Mouse (Mus musculus) kidney, embryonic 16.5 days (tissue): ENCODE measurements around the gene Grk6. TPM values are rescaled to one million over a fixed set of nuclear protein-coding genes. Genes with fewer than 3 reads are reported as not detected.
"Not testable (repeated sequence)": the region's sequence is repeated elsewhere in the genome, so short reads cannot be mapped to it uniquely, and the experiment has no call there.

Experiments used
- ATAC-seq: fragments of 200-750 bp; cut with Nextera tagmentation; 2 replicates; pipeline ENCODE4 v1.8.0; 2017; ENCODE audit warnings: moderate TSS enrichment; ENCODE audit not compliant: low FRiP score, low TSS enrichment
- H3K27ac ChIP-seq: fragments of 300-500 bp; sonication (generic); 2 replicates; pipeline ENCODE4 v1.5.1; 2014; ENCODE audit warnings: low read length
- H3K27me3 ChIP-seq: fragments of 300-500 bp; sonication (generic); 2 replicates; pipeline ENCODE4 v1.6.1; 2014; ENCODE audit warnings: low read length, control low read depth, mixed read lengths; ENCODE audit not compliant: insufficient read depth
- H3K36me3 ChIP-seq: fragments of 300-500 bp; sonication (generic); 2 replicates; pipeline ENCODE4 v1.6.1; 2014; ENCODE audit warnings: low read length, control low read depth, mixed read lengths; ENCODE audit not compliant: insufficient read depth
- H3K4me1 ChIP-seq: fragments of 300-500 bp; sonication (generic); 2 replicates; pipeline ENCODE4 v1.6.1; 2014; ENCODE audit warnings: low read length, control low read depth, mixed read lengths; ENCODE audit not compliant: insufficient read depth
- H3K4me2 ChIP-seq: fragments of 300-500 bp; sonication (generic); replicated peaks from 2 replicates; pipeline ENCODE4 v1.6.1; 2014; ENCODE audit warnings: low read depth, low read length
- H3K4me3 ChIP-seq: fragments of 300-500 bp; sonication (generic); 2 replicates; pipeline ENCODE4 v1.5.1; 2014; ENCODE audit warnings: mild to moderate bottlenecking, low read length
- H3K9ac ChIP-seq: fragments of 300-500 bp; sonication (generic); replicated peaks from 2 replicates; pipeline ENCODE4 v1.6.1; 2014; ENCODE audit warnings: low read length
- H3K9me3 ChIP-seq: fragments of 300-500 bp; sonication (generic); 2 replicates; pipeline ENCODE4 v1.6.1; 2016; ENCODE audit warnings: low read length, control low read depth
- WGBS: fragments of 180-500 bp; shearing (Covaris S2); extraction: QIAGEN DNeasy Blood & Tissue Kit; methylation state at CpG from one replicate; pipeline ENCODE4 v1.1.7; 2014; 5-methylcytosine and 5-hydroxymethylcytosine counted together
- polyA plus RNA-seq: library from polyadenylated mRNA; unstranded; fragments of >200 nt; fragmentation: Nextera tagmentation; extraction: Ambion mirVana; gene quantifications from 2 replicates; pipeline ENCODE4 v1.2.1, GENCODE M21; 2015

Gene Grk6
- polyA plus RNA-seq, 1 experiment from 2014 or later, result 25.6 TPM

DNA sequence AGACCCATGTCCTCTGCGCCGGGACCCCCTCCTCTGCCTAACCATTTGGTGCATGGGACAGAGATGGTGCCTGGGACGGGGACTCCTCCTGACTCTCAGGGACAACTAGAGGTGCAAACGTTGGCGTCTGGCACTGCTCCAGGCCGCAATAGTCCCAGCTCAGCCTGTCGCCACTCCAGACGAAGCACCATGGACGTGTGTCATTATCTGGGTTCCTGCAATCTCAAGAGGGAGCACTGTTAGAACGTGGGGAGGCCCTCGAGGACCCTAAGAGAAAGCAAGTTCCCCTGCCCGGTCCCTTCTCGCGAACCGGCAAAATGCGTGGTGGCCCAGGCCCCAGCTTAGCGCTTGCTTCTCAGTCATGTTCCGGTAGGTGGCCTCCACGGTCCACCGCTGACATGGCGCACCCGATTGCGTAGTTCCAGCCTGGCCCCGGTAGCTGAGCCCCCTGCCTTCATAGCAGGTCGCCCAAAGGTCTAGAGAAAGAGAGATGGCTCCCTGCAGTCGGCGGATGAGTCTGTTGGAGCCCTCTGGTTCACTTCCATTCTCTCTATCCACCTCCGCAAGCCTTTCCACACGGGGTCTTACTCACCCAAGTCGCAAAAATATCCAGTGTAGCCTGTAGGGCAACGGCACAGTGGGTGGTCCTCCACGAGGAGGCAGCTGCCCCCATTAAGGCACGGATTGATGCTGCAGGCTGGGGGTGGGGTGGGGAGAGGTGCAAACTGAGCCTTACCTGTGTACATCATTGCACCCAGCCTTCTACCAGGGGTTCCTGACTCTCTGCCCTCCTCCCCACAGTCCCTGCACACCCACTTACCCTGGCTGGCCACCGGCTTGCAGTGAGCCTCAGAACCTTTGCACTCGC is 23.7 kb upstream of the Grk6 start:
- WGBS, result 10% methylated on average over 35 of the region's 35 CpGs
- ATAC-seq, result peak; percentile 50; the same call in 1 of the 2 replicates
- peak overlapping the region; percentile 47 for H3K9ac ChIP-seq
- peaks cover 42% of the 10 kb centered on the region for H3K27me3 ChIP-seq
- peak overlapping the region; percentile 29 for H3K4me3 ChIP-seq
- H3K4me2 ChIP-seq, result peak overlapping the region; percentile 51
- H3K27ac ChIP-seq, result no peak overlapping the region
- H3K36me3 ChIP-seq, result no peaks in the 10 kb centered on the region
- no peaks in the 10 kb centered on the region for H3K9me3 ChIP-seq
- peaks cover 23% of the 10 kb centered on the region for H3K4me1 ChIP-seq

DNA sequence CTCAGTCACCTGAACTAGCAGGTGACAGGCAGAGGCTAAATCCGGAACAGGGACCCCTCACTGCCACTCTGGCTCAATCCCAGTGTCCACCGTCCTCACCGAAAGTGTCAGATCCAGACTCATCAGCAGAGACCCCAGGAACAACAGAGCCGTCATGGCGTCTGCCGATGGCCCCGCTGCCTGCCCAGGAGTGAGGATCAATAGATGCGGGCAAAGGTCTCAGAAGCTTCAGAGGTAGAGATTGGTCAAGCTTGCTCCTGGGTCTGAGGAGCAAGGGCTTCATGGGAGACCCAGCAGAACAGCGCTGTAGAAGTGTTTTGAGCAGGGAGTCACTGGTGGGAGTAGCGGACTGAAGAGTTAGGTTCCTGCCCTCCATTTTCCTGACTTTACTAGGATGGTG is 18.3 kb upstream of the Grk6 start, which contains the start of gene F12:
F12 (minus strand) TSS at position 181 of the 400 bp plus-strand sequence.
- WGBS, result 93% methylated on average over 10 of the region's 10 CpGs
- ATAC-seq, result no peak

DNA sequence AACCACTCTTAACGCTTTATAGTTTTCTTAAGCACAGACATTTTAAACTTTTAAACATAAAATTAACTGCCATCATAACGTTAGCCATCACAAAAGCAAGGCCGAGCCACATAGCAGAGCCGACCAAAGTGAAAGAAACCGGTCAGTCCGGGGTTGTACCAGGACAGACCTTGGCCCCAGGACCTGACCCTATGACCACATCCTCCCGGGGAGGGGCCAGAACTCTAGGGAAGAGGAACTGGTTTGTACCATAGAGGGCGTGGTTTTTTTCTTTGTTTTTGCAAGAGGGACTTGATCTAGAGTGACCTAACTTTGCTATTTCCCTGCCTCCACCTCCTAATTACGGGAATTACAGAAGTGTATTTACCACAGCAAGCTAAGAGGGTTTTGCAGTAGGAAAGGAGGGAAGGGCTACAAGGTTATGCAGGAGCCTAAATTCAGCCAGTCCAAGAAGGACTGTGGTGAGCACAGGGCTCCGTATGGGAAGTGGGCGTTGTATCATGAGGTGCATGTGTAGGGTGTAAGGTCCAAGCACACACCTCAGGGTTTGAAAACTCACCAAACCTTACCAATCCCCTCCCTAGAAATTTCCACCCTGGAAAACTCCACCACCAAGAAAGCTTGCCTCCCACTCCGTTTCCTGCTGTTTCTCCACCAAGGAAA is 15.5 kb upstream of the Grk6 start:
- Histone ChIP-seq H3K27ac (no peak overlapping the region), H3K4me3 (no peak overlapping the region), H3K36me3 (no peaks in the 10 kb centered on the region), H3K4me2 (no peak overlapping the region), H3K4me1 (no peaks in the 10 kb centered on the region), H3K9me3 (no peaks in the 10 kb centered on the region), H3K27me3 (no peaks in the 10 kb centered on the region), H3K9ac (no peak overlapping the region)
- 62% methylated on average over 12 of the region's 12 CpGs for WGBS
- ATAC-seq, result no peak

More for the DNA sequence above, 18.3 kb upstream of the Grk6 start, which contains the start of gene F12:
- H3K4me1 ChIP-seq, result peaks cover 1% of the 10 kb centered on the region; the same call in 1 of the 2 replicates
- H3K4me3 ChIP-seq, result no peak within 1 kb of the TSS
- no peak within 1 kb of the TSS for H3K27ac ChIP-seq
- H3K36me3 ChIP-seq, result no peaks in the 10 kb centered on the region
- H3K9me3 ChIP-seq, result no peaks in the 10 kb centered on the region
- H3K27me3 ChIP-seq, result peaks cover 11% of the 10 kb centered on the region
- no peak within 1 kb of the TSS for H3K9ac ChIP-seq
- H3K4me2 ChIP-seq, result no peak within 1 kb of the TSS

DNA sequence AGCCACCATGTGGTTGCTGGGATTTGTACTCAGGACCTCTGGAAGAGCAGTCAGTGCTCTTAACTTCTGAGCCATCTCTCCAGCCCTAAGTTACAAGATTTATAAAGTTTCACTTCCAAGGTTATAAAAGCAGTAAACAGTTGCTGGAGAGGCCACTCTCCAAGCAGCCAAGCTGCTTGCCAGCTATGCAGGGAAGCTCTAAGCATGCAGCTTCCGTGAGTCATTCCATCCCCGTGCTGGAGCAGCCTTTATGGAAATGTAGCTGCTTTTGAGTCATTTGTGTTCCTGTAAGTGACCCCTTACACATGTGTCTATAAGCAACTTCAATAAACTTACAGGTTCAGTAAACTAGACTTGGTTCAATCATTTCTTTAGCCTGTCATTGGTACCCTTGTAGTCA is 14.3 kb upstream of the Grk6 start:
- WGBS, result 83% methylated on average over 2 of the region's 2 CpGs
- H3K4me1 ChIP-seq, result no peaks in the 10 kb centered on the region
- no peaks in the 10 kb centered on the region for H3K36me3 ChIP-seq
- no peak overlapping the region for H3K9ac ChIP-seq
- H3K27ac ChIP-seq, result no peak overlapping the region
- ATAC-seq, result no peak
- no peaks in the 10 kb centered on the region for H3K9me3 ChIP-seq
- H3K4me3 ChIP-seq, result no peak overlapping the region
- no peaks in the 10 kb centered on the region for H3K27me3 ChIP-seq
- H3K4me2 ChIP-seq, result no peak overlapping the region

GRCm38 (mm10) chr13:55431889-55432685 is 12.8 kb upstream of the Grk6 start:
- H3K4me3 ChIP-seq, result no peak overlapping the region
- H3K36me3 ChIP-seq, result no peaks in the 10 kb centered on the region
- no peaks in the 10 kb centered on the region for H3K27me3 ChIP-seq
- H3K4me2 ChIP-seq, result no peak overlapping the region
- ATAC-seq, result no peak
- no peaks in the 10 kb centered on the region for H3K9me3 ChIP-seq
- no peak overlapping the region for H3K9ac ChIP-seq
- H3K4me1 ChIP-seq, result no peaks in the 10 kb centered on the region
- no peak overlapping the region for H3K27ac ChIP-seq
- 77% methylated on average over 10 of the region's 10 CpGs for WGBS

DNA sequence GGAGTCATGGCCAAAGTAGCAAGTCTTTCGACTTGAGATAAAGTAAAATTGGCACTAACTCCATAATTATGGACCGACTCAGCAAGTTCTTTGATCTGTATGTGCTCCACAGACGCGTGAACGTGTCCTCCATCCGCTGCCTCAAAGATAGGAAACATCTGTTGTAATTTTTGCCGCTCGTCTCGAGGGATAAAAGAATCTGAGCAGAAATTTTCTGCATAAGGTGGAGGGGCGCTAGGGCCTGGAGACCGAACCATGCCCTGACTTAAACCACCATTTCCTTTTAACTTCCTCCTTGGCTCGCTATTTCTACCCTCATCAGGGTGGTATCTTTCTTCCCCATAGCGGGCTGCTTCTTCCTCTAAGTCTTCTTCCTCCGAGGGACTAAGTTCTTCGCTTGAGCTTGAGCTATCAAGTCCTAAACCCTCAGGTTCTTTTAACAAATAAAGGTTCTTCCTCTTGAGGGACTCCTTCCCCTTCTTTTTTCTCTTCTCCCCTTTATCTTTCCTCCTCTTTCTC is 7.7 kb upstream of the Grk6 start:
- not testable (repeated sequence) for H3K4me3 ChIP-seq, ATAC-seq, H3K4me2 ChIP-seq, H3K9ac ChIP-seq, H3K27ac ChIP-seq, H3K36me3 ChIP-seq, H3K4me1 ChIP-seq, H3K9me3 ChIP-seq, H3K27me3 ChIP-seq
- 87% methylated on average over 14 of the region's 15 CpGs for WGBS

GRCm38 (mm10) chr13:55443799-55444285 is 1.0 kb upstream of the Grk6 start:
- Histone ChIP-seq H3K4me2 (peak overlapping the region; percentile 77), H3K4me3 (peak overlapping the region; percentile 85), H3K27me3 (no peaks in the 10 kb centered on the region), H3K9ac (peak overlapping the region; percentile 71), H3K4me1 (peaks cover 30% of the 10 kb centered on the region), H3K27ac (peak overlapping the region; percentile 98), H3K9me3 (no peaks in the 10 kb centered on the region), H3K36me3 (no peaks in the 10 kb centered on the region; the same call in 1 of the 2 replicates)
- 32% methylated on average over 9 of the region's 9 CpGs for WGBS
- no peak for ATAC-seq

DNA sequence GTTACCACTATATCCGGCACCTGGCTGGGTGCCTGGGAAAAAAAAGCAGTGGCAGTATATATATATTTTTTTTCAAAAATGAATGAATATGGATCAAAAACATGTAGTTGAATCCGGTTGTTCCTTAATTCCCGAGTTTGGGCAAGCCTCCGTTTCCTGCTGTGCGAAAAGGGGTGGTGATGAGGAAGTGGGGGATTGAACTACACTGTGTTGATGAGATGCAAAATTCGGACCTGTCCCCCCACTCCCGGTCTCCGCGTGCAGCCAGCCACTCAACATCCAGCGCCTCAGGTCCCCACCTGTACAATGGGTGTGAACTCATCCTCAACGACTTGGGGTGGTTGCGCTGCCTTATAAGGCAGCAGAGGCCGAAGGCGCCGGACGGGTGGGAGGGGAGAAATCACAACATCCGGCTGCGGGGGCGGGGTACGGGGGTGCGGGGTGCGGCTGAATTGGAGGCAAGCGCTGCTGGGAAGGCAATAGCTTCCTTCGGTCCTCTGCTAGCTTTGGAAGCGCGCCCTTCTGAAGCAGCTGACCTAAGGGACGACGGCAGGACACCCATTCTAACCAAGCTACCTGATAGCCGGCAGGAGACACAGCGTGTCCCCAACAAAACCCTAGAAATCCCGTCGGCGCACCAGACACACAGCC is 461 bp upstream of the Grk6 start:
- 1% methylated on average over 33 of the region's 33 CpGs for WGBS
- peak overlapping the region; percentile 71 for H3K9ac ChIP-seq
- peak overlapping the region; percentile 77 for H3K4me2 ChIP-seq
- no peaks in the 10 kb centered on the region for H3K27me3 ChIP-seq
- H3K27ac ChIP-seq, result peak overlapping the region; percentile 98
- peak; percentile 84 for ATAC-seq
- no peaks in the 10 kb centered on the region for H3K9me3 ChIP-seq
- peaks cover 30% of the 10 kb centered on the region for H3K4me1 ChIP-seq
- no peaks in the 10 kb centered on the region; the same call in 1 of the 2 replicates for H3K36me3 ChIP-seq
- peak overlapping the region; percentile 85 for H3K4me3 ChIP-seq
